Comparison of ENCODE assay signal across 14 mouse cellular contexts in genomic region chr4:70024838-70025376, GRCm38 (mm10).
A peak's percentile ranks its signal among the peaks of the same experiment; 100 is the strongest.
DNase-seq lines count a peak whose midpoint lies in the region.
"Had no signal": no experiment of that assay in that cellular context is flagged by ENCODE, and none has a peak within 500 bp of the region (broad histone marks: within the 10 kb centered on the region; RNA-seq: fewer than 3 reads in every experiment).

No protein-coding gene starts in this region.

- intact Hi-C loops in heart, postnatal 10 days (cut with DNase I), result no loop called here

- DNase-seq in heart, adult 11 months, result peak; percentile 66
- DNase-seq in heart, postnatal 10 days, result no peak
- peak; percentile 13 for DNase-seq in right cerebral cortex, adult 18-20 months
- no peak for DNase-seq in right cerebral cortex, adult 2 months (ENCODE audit: low spot score in 2 of 2)
- DNase-seq in telencephalon, adult 2 months (ENCODE audit: low read depth, low spot score), result peak; percentile 48
- no peak for DNase-seq in lung, postnatal 4 days
- DNase-seq: adrenal gland, adult 2 months; adrenal gland, postnatal 10 days; adrenal gland, postnatal 25 days; cerebellum, adult 11-12 months; cerebellum, adult 2 months; cerebellum, adult 9-10 months; cerebellum, postnatal 10 days; cerebellum, postnatal 25 days had no signal

Comparison
In these comparisons a context has a peak if more than half of its experiments do, and no peak if none do; other contexts are left out.
1. DNase-seq: peak in heart, adult 11 months (single experiment), right cerebral cortex, adult 18-20 months (single experiment) and telencephalon, adult 2 months (single experiment); none in heart, postnatal 10 days (0 of 2), right cerebral cortex, adult 2 months (0 of 2) and lung, postnatal 4 days (0 of 2).